In the genomic region with DNA sequence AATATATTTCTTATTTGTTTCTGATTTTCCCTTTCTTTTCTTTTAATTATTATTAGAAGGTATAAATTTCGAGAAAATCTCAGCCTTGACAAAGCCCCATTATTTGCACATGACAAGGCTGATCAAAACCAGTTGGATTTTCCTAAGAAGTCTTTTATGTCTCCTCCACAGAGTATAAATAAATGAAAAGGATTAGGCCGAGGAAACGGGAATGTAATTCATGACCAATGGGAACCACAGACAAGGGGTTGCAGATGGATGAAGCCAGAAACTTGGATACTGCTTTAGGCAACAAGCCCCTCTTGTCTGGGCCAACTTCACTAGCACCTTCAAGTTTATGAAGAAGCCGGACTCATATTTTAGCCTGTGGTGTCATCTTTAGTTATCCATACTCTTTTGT, we compare ENCODE assay signal across 24 mouse cellular contexts.
"Had no signal": no experiment of that assay in that cellular context is flagged by ENCODE, and none has a peak within 500 bp of the region (broad histone marks: within the 10 kb centered on the region; RNA-seq: fewer than 3 reads in every experiment).

No protein-coding gene starts in this region.

- H3K4me1 ChIP-seq: liver, embryonic 12.5 days; liver, embryonic 15.5 days; megakaryocyte, embryonic 14.5 days; neural tube, embryonic 15.5 days had no signal

- ATAC-seq: liver, embryonic 12.5 days; midbrain, embryonic 13.5 days had no signal

- H3K4me2 ChIP-seq: limb, embryonic 12.5 days; limb, embryonic 15.5 days; liver, embryonic 12.5 days; liver, embryonic 15.5 days; lung, embryonic 15.5 days; midbrain, embryonic 13.5 days; neural tube, embryonic 12.5 days; neural tube, embryonic 15.5 days had no signal

- DNase-seq: kidney, adult 18-20 months; kidney, adult 9 months; kidney, postnatal 25 days; layer of hippocampus, adult 9-11 months; lung, adult 18-20 months; lung, postnatal 10 days; lung, postnatal 36 days; right cerebral cortex, adult 18-20 months; right cerebral cortex, postnatal 14 days; right cerebral cortex, postnatal 4 days; thymus, adult 2 months; thymus, postnatal 14 days; thymus, postnatal 4 days had no signal

- H3K36me3 ChIP-seq: limb, embryonic 12.5 days; limb, embryonic 15.5 days; liver, embryonic 12.5 days; liver, embryonic 15.5 days; lung, embryonic 15.5 days; midbrain, embryonic 13.5 days; neural tube, embryonic 12.5 days; neural tube, embryonic 15.5 days had no signal

- H3K4me3 ChIP-seq: layer of hippocampus, adult 2 months; limb, embryonic 12.5 days; limb, embryonic 15.5 days; liver, embryonic 12.5 days; liver, embryonic 15.5 days; lung, embryonic 15.5 days; megakaryocyte, embryonic 14.5 days; midbrain, embryonic 13.5 days; neural tube, embryonic 12.5 days; neural tube, embryonic 15.5 days had no signal

- H3K9ac ChIP-seq: limb, embryonic 12.5 days; limb, embryonic 15.5 days; liver, embryonic 12.5 days; liver, embryonic 15.5 days; lung, embryonic 15.5 days; midbrain, embryonic 13.5 days; neural tube, embryonic 12.5 days; neural tube, embryonic 15.5 days had no signal

- H3K27ac ChIP-seq: layer of hippocampus, adult 2 months; limb, embryonic 12.5 days; limb, embryonic 15.5 days; liver, embryonic 12.5 days; liver, embryonic 15.5 days; lung, embryonic 15.5 days; midbrain, embryonic 13.5 days; neural tube, embryonic 12.5 days; neural tube, embryonic 15.5 days; stomach, postnatal 0 days had no signal

- H3K9me3 ChIP-seq: limb, embryonic 12.5 days; limb, embryonic 15.5 days; liver, embryonic 12.5 days; liver, embryonic 15.5 days; lung, embryonic 15.5 days; midbrain, embryonic 13.5 days; neural tube, embryonic 12.5 days; neural tube, embryonic 15.5 days had no signal

- H3K27me3 ChIP-seq: limb, embryonic 12.5 days; limb, embryonic 15.5 days; liver, embryonic 12.5 days; liver, embryonic 15.5 days; lung, embryonic 15.5 days; megakaryocyte, embryonic 14.5 days; midbrain, embryonic 13.5 days; neural tube, embryonic 12.5 days; neural tube, embryonic 15.5 days had no signal
